Mouse (Mus musculus): ENCODE results near the gene Olfr213. TPM values are rescaled to one million over a fixed set of nuclear protein-coding genes. Genes with fewer than 3 reads are reported as not detected.

Olfr213 gene
- polyA plus RNA-seq, 1 experiment from 2014 or later = not detected

- H3K9me3 ChIP-seq (replicated peaks; ENCODE audit: control insufficient read depth, low read length) = no peaks in the 10 kb centered on the region
- H3K9ac ChIP-seq (ENCODE audit: low read depth, low read length) = no peak overlapping the region
- no peaks in the 10 kb centered on the region for H3K36me3 ChIP-seq (ENCODE audit: control insufficient read depth, insufficient read depth, low read length)
- ATAC-seq (replicated peaks; ENCODE audit: insufficient number of reproducible peaks, low FRiP score, low TSS enrichment) = no peak
- H3K27me3 ChIP-seq (ENCODE audit: control insufficient read depth, insufficient read depth, low read length) = no peaks in the 10 kb centered on the region
- H3K27ac ChIP-seq (ENCODE audit: low read depth, low read length) = no peak overlapping the region
- 74% methylated on average over 3 of the region's 3 CpGs for WGBS (ENCODE audit: insufficient replicate concordance)
- H3K4me1 ChIP-seq (ENCODE audit: control insufficient read depth, insufficient read depth, low read length) = no peaks in the 10 kb centered on the region
- no peak overlapping the region for H3K4me2 ChIP-seq
- H3K4me3 ChIP-seq (ENCODE audit: low read depth, low read length) = no peak overlapping the region
These were observed 16.7 kb downstream of the Olfr213 start for GRCm38 (mm10) chr6:116554952-116555351.

GRCm38 (mm10) chr6:116569834-116570233, 31.6 kb downstream of the Olfr213 start:
- H3K4me1 ChIP-seq (ENCODE audit: control insufficient read depth, insufficient read depth, low read length) = no peaks in the 10 kb centered on the region
- H3K4me3 ChIP-seq (ENCODE audit: low read depth, low read length) = no peak overlapping the region
- H3K27ac ChIP-seq (ENCODE audit: low read depth, low read length) = no peak overlapping the region
- WGBS (ENCODE audit: insufficient replicate concordance) = 22% methylated on average over 3 of the region's 3 CpGs
- no peaks in the 10 kb centered on the region for H3K27me3 ChIP-seq (ENCODE audit: control insufficient read depth, insufficient read depth, low read length)
- ATAC-seq (replicated peaks; ENCODE audit: insufficient number of reproducible peaks, low FRiP score, low TSS enrichment) = no peak
- H3K36me3 ChIP-seq (ENCODE audit: control insufficient read depth, insufficient read depth, low read length) = no peaks in the 10 kb centered on the region
- H3K4me2 ChIP-seq = no peak overlapping the region
- no peak overlapping the region for H3K9ac ChIP-seq (ENCODE audit: low read depth, low read length)
- H3K9me3 ChIP-seq (replicated peaks; ENCODE audit: control insufficient read depth, low read length) = no peaks in the 10 kb centered on the region

GRCm38 (mm10) chr6:116584095-116584494, 45.8 kb downstream of the Olfr213 start, which contains the start of gene Olfr215:
Gene Olfr215 (minus strand): TSS chr6:116584195.
- Histone ChIP-seq H3K27ac (ENCODE audit: low read depth, low read length) (no peak within 1 kb of the TSS), H3K9me3 (replicated peaks; ENCODE audit: control insufficient read depth, low read length) (no peaks in the 10 kb centered on the region), H3K4me1 (ENCODE audit: control insufficient read depth, insufficient read depth, low read length) (no peaks in the 10 kb centered on the region), H3K4me2 (no peak within 1 kb of the TSS), H3K36me3 (ENCODE audit: control insufficient read depth, insufficient read depth, low read length) (no peaks in the 10 kb centered on the region), H3K9ac (ENCODE audit: low read depth, low read length) (no peak within 1 kb of the TSS), H3K4me3 (ENCODE audit: low read depth, low read length) (no peak within 1 kb of the TSS), H3K27me3 (ENCODE audit: control insufficient read depth, insufficient read depth, low read length) (no peaks in the 10 kb centered on the region)
- WGBS (ENCODE audit: insufficient replicate concordance) = 73% methylated on average over 4 of the region's 4 CpGs
- no peak for ATAC-seq (replicated peaks; ENCODE audit: insufficient number of reproducible peaks, low FRiP score, low TSS enrichment)

Other genes starting within 250 kb of the Olfr213 start
- 25.2 and 31.9 TPM in 2 replicates for gene March8, start 200.4 kb upstream of the Olfr213 start, polyA plus RNA-seq (2014; fragmentation: Nextera tagmentation; extraction: Ambion mirVana)
- gene Alox5, start 77.3 kb upstream of the Olfr213 start, polyA plus RNA-seq (2014; fragmentation: Nextera tagmentation; extraction: Ambion mirVana) = 2.7 and 4.3 TPM in 2 replicates
- not detected in 2 replicates for gene Olfr211, start 49.4 kb upstream of the Olfr213 start, polyA plus RNA-seq (2014; fragmentation: Nextera tagmentation; extraction: Ambion mirVana)
- 0.17 TPM in 1 of 2 replicates, not detected in the other for gene Olfr212, start 31.9 kb upstream of the Olfr213 start, polyA plus RNA-seq (2014; fragmentation: Nextera tagmentation; extraction: Ambion mirVana)
- gene Gm5580, start 12.7 kb downstream of the Olfr213 start, polyA plus RNA-seq (2014; fragmentation: Nextera tagmentation; extraction: Ambion mirVana) = 0.39 TPM in 2 replicates
- not detected in 2 replicates for gene Olfr214, start 15.8 kb downstream of the Olfr213 start, polyA plus RNA-seq (2014; fragmentation: Nextera tagmentation; extraction: Ambion mirVana)
- not detected in 2 replicates for gene Olfr215, start 45.7 kb downstream of the Olfr213 start, polyA plus RNA-seq (2014; fragmentation: Nextera tagmentation; extraction: Ambion mirVana)
- gene Zfp422, start 90.5 kb downstream of the Olfr213 start, polyA plus RNA-seq (2014; fragmentation: Nextera tagmentation; extraction: Ambion mirVana) = 104 and 106 TPM in 2 replicates
- gene Depp1, start 112.2 kb downstream of the Olfr213 start, polyA plus RNA-seq (2014; fragmentation: Nextera tagmentation; extraction: Ambion mirVana) = 4.1 and 5.9 TPM in 2 replicates
- gene Rassf4, start 135.5 kb downstream of the Olfr213 start, polyA plus RNA-seq (2014; fragmentation: Nextera tagmentation; extraction: Ambion mirVana) = 5.7 and 6.9 TPM in 2 replicates
- gene Tmem72, start 178.5 kb downstream of the Olfr213 start, polyA plus RNA-seq (2014; fragmentation: Nextera tagmentation; extraction: Ambion mirVana) = 0.06 TPM in 2 replicates

All from heart, embryonic 11.5 days (tissue).